Mouse (Mus musculus) fibroblast of lung, adult 2 months (primary cell): ENCODE measurements around the gene Proca1.

Source experiments
- DNase-seq: peaks from one replicate; pipeline ENCODE4 v3.0.0-alpha.2; 2011; ENCODE audit warnings: low read depth

Gene Proca1

GRCm38 (mm10) chr11:78166161-78166560 lies 27.0 kb upstream of the Proca1 start:
- DNase-seq = no peak

- DNase-seq = no peak
Measured at GRCm38 (mm10) chr11:78166640-78167039, 26.6 kb upstream of the Proca1 start.

DNA sequence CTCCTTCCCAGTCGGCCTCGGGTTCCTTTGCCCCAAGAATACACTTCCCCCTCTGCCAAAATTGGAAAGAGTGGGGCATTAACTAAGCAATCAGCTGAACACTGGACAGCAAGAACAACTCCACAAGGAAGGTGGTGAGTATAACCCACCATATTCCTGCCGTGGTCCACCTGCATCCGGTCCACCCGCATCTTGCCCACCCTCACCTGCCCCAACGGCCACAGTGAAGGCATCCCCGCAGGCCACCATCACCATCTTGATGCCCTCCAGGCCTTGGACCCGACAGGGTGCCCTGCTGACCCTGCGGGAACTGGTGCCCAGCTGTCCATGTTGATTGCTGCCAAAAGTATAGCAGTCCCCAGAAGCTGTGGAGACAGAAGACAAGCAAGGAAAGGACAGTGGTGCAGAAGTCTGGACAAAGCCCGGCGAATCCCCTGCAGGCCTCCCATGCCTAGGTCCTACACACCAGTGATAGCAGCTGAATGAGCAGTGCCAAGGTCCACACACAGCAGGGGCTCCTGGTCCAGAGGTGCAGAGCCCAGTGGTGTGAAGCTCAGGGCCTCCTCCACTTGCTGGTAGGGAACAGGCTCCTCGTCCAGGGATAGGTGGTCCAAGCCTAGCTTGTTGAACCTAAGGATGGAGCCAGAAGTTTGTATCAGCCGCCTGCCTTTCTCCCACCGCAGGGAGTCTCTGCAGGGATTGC lies 25.8 kb upstream of the Proca1 start:
- no peak for DNase-seq

GRCm38 (mm10) chr11:78168541-78169468 lies 24.4 kb upstream of the Proca1 start:
- no peak for DNase-seq

DNA sequence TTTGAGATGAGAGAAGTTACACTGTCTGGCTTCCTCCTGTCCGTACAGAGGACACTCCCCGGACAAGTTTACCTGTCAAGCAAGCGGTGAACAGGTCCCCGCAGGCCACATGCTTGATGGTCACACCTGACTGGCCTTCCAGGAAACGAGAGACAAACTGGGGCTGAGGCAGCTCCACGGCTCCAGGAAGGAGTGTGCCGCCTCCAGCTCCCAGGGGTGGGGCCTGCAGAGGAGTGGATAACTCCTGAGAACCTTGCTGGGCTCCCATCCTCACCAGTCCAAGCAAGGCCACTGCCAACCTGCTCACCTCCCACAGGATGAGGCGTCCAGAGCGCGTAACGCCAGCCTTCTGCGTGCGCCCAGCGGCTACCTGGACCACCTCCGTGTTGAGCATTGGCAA lies 22.9 kb upstream of the Proca1 start:
- DNase-seq = no peak

DNA sequence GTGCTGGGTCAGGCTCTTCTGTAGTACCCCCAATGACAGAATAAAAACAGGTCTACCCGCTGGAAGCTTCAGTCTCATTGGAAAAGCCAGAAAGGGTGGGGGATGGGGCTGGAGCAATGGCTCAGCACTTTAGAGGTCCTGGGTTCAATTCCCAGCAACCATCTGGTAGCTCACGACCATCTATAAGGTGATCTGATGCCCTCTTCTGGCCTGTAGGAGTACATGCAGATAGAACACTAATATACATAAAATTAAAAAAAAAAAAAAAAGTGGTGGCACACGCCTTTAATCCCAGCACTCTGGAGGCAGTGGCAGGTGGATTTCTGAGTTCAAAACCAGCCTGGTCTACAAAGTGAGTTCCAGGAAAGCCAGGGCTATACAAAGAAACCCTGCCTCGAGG lies 21.9 kb upstream of the Proca1 start:
- no peak for DNase-seq

- no peak for DNase-seq
Measured at GRCm38 (mm10) chr11:78172034-78172747, 21.0 kb upstream of the Proca1 start.

GRCm38 (mm10) chr11:78172748-78173383 lies 20.3 kb upstream of the Proca1 start:
- no peak for DNase-seq

DNA sequence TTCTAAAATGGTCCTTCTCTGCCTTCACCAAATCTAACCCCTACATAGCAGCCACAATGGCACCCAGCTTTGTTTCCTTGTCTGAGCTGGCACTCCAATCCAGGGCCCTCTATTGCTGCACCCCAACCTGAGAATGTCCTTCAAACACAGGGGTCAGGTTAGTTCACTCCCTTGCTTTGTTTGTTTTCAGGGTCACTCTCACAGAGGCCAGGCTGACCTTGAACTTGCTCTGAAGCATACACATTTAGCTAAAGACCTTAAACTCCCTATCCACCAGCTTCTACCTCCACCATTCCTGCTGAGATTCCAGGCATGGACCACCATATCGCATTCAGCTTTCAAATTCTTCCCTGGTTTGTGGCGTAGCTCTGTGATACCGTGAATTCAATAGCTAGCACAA lies 18.7 kb upstream of the Proca1 start:
- DNase-seq = no peak

DNA sequence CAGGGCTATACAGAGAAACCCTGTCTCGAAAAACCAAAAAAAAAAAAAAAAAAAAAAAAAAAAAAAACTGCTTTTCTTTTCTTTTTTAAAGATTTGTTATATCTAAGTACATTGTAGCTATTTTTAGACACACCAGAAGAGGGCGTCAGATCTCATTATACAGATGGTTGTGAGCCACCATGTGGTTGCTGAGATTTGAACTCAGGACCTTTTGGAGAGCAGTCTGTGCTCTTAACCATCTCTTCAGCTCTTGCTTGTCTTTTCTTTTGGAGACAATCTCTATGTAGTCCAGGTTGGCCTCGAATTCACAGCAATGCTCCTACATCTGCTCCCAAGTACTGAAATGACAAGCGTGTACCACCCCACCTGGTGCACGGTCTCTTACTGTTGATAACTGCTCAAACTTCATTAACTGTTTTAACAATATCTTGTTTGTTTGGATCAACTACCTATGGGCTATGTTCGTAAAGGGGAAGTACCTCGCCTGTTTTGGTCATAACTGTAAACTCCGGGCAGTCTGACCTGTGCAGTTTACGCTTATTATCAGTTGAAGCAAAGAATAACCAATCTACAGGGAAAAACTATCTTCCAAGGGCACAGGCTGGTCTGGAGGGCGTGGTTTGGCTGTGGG lies 17.3 kb upstream of the Proca1 start:
- DNase-seq = no peak

GRCm38 (mm10) chr11:78176402-78176862 lies 16.8 kb upstream of the Proca1 start, which contains the start of the genes Nek8 and Tlcd1:
Gene Nek8 (minus strand): TSS chr11:78176675.
Gene Tlcd1 (plus strand): TSS chr11:78176711.
- DNase-seq = peak; percentile 77

DNA sequence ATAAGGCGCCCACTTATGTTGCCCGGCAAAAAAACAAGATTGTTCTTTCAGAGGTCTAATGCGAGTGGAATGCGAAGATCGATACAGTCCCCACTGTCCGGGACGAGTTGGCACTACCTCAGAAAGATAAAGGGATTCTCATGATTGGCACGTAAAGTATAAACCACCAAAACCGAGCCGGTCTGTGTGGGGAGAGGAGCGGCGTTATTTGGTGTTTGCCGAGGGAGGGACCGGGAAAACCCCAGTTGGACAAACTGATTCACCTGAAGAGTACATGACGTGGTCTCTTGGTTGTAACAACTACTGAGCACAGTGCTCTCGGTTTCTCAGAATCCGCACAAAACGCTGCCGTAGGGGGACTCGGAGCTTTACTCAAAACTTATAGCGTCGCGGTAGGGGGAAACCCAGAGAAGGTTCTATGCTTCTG lies 16.3 kb upstream of the Proca1 start:
- DNase-seq = no peak

- DNase-seq = peak; percentile 65
Measured at GRCm38 (mm10) chr11:78177437-78177836, 15.8 kb upstream of the Proca1 start.

DNA sequence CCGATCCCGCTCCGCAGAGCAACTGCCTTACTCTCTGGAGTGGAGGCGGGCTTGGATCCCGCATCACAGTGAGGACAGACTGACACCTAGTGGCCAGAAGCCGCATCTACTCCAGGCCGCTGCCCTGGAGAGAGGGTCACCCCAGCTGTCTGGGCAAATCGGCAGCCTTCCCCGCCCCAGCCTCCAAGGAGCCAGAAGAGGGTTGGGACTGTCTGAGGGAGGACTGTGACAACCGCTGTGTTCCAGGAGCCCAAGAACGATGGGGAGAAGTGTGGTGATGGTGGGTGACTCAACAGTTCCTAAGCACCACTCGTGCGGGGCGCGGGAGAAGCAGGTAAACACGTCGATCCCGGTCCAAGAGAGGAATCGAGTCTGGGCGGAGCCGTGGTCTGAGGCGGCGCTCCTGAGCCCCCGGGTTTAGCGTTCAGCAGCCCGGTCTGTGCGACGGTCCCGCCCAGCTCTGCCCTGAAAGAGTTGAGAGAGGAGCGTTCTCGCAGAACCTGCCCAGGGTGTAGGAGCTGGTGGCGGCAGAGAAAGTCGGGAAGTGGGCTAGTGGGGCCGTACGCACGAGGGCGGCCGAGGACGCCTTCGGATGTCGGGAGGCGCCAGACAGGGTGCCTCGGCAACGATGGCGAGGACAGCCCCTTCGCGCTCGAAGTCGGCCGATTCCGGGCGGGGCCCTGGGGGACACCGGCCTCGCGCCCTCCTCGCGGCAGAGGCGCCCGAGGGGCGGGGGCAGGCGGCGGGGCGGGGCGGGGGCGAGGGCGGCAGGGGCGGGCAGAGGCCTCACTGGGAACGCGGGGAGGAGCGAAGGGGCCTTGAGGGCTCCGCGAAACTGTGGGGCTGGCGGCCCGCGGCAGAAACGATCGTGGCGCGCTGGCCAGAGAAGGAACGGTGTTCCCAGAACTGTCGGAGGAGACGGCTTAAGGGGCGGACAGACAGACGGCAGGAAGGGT lies 15.0 kb upstream of the Proca1 start:
- peak; percentile 95 for DNase-seq

DNA sequence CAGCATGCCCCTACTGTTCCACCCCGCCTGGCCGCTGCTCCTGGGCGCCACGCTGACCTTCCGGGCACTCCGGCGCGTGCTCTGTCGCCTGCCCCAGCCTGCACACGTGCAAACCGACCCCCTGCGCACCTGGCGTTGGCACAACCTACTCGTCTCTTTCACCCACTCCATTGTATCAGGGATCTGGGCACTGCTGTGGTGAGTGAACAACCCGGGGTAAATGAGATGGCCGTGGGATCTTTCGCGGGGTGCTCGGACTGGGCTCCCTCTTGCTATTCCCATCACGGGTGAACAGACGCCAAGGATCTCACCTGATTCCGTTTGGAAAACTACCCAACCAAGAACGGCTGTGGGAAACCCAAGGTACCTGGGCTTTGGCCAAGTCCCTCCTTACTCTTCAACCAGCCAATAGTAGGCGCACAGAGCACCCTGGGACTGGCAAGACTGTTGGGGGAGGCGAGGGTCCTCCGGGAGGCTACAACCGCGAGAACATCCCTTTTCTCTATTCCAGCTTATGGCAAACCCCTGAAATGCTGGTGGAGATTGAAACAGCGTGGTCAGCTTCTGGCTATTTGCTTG lies 14.2 kb upstream of the Proca1 start:
- peak; percentile 77 for DNase-seq

GRCm38 (mm10) chr11:78179438-78179999 lies 13.7 kb upstream of the Proca1 start:
- DNase-seq = no peak

- no peak for DNase-seq
Measured at GRCm38 (mm10) chr11:78180081-78180761, 13.0 kb upstream of the Proca1 start.

DNA sequence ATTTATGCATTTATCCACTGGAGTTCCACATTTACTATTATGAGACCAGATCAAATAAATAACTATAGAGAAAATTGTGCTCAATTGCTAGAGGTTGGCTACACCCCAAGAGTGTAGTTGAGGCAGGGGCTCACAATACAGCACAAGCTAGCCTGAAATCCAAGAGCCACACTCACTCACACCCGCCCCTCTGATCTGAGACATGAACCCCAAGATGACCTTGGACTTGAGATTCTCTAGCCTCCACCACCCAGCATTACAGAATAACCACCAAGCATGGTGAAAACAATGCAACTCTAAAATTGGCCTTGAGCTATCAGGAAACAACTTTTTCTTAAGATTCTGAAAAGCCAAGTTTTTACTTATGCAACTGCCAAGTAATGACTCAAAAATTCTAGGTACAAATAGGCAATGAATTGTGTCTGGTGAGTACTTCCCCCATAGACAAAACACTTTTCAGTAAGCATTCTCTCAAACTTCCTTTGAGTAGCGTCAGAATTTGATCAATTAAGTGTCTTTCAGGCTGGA lies 11.3 kb upstream of the Proca1 start:
- DNase-seq = no peak

DNA sequence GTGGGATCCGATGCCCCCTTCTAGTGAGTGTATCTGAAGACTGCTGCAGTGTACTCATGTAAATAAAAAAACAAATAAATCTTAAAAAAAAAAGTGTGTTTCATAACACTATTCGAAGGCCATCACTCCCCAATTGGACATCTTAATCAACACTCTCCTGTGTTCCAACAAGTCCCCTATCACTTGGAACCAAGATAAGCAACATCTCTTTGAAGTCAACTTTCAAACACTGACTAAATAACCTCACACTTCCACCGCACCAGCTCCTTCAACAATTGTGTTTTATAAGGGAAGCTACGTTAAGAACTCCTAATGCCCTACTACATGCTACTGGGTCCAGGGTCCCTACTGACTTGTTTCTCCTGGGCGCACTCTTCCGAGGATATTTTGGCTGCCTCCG lies 10.7 kb upstream of the Proca1 start:
- DNase-seq = no peak
